Mouse (Mus musculus): Measurements from ENCODE around the gene Nacc2.

- TF ChIP-seq CTCF (IDR thresholded peaks at IDR 0.05; ENCODE audit: low read depth) = no peak
- TF ChIP-seq EP300 (optimal IDR thresholded peaks at IDR 0.05) = no peak
Observed at GRCm38 (mm10) chr2:26022626-26023025, 100.4 kb downstream of the Nacc2 start.

All from stomach, postnatal 0 days (tissue).